Mouse (Mus musculus) right cerebral cortex, postnatal 25 days (tissue): ENCODE measurements around the gene Eif1.
"Not testable (repeated sequence)": the region's sequence is repeated elsewhere in the genome, so short reads cannot be mapped to it uniquely, and the experiment has no call there.

Source experiments
- DNase-seq: peaks from one replicate; pipeline ENCODE4 v3.0.0; 2022

Gene Eif1

DNA sequence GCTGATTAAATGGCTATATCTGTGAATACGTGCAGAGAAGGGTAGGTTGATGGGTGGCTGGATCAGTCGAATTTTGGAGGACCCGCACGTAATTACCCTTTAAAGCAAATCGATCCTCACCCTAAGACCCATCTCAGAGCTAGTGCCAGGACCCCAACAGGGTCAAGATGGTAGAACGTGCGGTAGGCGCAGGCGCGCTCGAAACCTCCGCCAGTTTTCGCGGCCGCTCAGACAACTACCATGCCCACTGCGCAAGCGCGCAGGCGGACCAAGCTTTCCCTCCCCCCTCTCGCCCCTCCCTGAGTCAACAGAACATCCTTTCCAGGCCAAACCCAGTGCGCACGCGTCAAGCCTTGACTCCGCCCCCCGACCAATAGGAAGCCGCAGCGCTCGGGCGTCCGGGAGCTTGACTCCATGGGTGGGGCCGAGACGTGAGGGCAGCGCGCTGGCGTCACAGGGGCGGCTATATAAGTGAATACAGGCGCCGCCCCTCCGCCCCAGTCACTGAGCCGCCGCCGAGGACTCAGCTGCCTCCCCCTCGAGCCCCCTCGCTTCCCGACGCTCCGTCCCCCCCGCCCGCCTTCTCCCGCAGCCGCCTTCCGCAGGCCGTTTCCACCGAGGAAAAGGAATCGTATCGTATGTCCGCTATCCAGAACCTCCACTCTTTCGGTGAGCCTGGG is at the start of gene Eif1:
Gene Eif1 (plus strand): TSS at position 394 of the 680 bp plus-strand sequence.
- peak; percentile 100 for DNase-seq

- no peak for DNase-seq
These were observed 47.8 kb upstream of the Eif1 start for GRCm38 (mm10) chr11:100271878-100272277.

DNA sequence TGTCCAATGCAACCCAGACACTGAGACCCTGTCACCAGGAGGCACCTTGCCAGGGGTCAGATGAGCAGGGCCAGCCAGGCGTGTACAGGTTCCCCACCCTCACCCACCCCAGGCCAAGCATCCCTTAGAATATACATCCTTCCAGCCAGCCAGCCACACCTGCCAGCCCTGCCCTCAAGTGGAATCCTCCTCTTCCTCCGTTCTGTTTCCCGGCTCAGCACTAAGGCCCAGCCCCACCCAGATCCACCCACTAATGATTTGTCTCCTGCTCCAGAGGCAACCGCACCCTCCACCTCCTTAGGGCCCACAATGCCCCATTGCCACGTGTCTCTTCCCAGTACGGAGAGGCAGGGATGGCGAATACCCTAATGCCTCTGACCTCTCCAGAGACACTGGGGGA is 45.0 kb upstream of the Eif1 start:
- DNase-seq = no peak

DNA sequence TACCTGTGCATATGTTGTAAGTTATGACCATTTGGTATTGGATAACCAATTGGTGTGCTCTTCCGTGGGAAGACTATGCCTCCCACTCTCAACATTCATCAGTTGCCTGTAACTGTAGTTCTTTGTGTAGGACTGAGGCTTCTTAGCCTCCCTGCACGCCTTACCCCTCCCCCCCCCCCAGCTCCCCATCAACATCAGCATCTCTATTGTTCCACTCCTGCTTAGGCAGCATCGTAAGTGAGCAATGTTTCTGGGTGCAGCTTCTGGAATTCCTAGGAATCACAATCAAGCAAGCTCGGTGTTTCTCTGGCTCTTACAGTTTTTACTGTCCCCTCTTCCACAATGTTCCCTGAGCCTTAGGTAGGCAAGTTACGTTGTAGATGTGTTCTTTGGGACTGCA is 44.2 kb upstream of the Eif1 start:
- DNase-seq = no peak

DNA sequence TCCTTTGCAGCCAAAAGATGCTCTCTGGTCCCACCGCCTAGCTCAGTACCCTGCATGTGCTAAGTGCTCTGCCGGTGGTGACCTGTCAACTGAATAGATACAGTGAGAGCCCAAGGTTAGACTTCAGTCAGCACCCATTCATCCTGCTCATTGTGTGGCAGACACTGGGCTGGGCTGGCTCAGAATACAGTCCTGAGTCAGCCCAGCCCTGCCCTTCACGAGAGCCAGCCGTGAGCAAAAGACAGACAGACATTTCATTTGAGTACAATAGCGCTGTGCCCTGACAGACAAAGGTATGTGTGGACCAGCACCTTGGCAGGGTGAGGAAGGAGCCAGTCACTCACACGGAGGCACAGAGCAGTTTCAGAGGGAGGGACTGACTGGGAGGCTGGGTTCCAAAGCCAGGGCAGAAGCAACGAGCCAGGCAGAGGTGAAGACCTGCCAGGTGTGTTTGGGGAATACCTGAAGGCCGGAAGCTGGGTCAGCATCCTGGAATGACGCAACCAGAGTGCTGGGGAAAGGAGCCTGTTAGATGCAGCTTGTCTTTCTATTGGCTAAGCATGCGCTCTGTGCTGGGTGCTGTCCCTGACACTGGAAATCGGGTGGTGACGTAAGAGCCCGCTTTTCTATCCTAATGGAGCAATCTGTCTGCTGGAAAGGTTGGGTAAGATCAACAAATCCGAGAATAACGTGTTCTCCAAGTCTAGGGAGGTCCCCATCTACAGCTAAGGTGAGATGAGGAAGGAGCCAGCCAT is 41.8 kb upstream of the Eif1 start:
- DNase-seq = no peak

GRCm38 (mm10) chr11:100278759-100279158 is 40.9 kb upstream of the Eif1 start:
- no peak for DNase-seq

DNA sequence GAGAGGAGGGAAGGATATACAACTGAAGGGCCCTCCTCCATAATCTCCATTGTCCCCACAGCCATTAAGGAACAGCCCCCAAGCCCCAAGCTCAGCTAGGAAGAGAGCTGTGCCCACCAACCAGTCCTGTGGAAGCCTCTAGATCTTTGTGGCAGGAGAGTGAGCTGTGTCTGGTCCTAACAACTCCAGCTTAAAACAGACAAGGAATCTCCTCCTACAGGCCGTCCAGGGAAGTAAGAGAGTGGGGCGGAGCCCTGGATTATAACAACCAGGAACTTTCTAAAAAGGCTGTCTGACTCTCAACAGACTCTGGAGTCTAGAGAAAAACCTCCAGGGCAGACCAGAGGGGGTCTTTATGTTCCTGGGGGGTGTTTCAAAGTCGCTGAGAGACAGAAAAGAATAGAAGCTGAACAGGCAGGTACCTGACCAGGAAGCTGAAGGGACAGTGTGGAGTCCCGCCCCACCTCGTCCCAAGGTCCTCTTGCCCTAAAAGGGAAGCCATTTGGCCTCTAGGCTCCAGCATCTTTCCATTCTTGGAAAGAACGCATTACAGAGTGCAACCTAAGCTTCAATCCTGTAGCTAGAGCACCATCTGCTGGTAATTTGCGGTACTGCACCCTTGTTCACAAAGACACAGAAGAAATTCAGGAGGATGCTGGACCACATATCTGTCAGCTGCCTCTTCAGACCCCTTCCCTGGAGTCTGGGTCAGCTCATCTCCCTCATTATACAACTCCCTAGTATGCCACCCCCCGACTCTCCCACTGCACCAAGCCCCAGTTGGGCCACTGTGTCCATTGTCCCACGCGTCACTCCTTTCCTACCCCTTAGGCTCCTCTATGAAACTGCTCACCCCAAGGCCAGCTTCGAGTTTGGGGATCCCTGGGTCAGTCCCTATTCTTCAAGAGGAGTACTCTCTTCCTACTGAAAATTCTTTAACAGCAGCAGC is 37.8 kb upstream of the Eif1 start:
- peak; percentile 70 for DNase-seq

DNA sequence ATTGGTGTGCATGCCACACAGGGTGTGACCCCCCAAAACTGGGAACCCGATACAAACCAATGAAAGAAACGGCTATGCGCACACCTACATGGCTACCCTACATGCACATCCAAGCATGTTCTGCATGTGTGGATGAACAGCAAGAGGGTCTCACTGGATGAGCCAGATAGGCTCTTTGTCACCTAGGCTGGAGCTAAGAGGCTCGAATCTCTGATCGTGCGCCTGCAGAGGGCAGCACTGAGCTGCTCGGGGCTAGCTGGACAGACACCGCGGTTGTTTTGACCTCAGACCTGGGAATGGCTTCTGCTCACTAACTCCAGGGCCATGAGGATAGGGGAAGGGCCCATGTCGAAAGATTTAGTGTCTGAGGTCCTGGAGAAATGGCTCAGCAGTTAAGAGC is 37.1 kb upstream of the Eif1 start:
- peak; percentile 31 for DNase-seq

GRCm38 (mm10) chr11:100284988-100285387 is 34.7 kb upstream of the Eif1 start:
- DNase-seq = no peak

DNA sequence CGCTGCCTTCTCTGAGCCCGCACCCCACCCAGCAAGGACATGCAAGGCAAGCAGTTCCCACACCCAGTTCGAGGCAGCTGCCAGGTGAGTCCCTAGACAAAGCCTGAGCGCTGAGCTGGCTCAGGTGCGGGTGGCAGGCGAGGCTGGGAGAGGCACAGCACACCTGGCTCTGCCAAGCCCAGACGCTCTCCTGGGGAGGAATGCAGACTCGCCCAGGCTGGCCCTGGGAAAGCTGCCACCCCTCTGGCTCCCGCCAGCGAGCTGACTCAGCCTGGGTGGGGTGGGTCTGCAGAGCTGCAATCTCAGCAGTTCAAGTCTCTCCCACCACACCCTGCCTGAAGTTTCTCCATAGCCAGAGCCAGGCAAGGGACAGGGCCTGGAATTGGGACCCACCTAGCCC is 32.7 kb upstream of the Eif1 start:
- DNase-seq = peak; percentile 60

GRCm38 (mm10) chr11:100288942-100289341 is 30.7 kb upstream of the Eif1 start:
- no peak for DNase-seq

DNA sequence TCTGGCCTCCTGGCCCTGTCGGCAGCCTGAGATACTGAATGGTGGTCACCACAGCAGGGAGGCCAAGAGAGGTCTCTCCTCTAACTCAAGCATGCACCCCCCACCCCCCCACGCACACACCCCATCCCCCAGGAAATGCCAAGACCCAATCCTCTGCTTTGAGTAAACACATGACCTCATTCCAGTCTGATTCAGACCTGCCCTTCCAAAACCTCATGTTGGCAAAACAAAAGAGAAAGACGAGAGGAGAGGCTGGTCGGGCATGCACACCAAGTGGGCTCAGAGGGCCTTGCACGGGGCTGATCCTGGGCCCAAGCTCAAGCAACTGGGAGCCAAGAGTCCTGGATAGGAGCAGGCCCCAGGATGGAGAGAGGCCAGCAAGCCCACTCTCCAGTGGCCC is 29.4 kb upstream of the Eif1 start:
- no peak for DNase-seq

DNA sequence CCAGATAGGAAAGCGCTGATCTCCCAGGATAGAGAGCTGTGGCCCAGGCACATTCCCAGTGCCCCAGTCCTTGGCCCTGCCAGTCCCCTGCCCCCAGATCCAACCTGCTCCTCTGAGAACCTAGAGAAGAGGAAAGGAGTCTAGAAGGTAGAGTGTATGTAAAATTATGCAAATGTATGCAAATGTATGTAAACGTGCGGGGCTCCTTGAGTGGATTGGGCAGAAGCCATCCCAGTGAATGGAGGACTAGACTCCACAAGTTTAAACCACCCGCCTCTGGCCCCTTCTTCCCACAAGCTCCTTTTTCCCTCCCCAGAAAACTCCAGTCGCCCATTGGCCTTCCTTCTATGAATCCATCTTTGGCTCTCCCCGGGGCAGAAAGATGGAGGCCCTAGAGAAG is 26.8 kb upstream of the Eif1 start:
- no peak for DNase-seq

DNA sequence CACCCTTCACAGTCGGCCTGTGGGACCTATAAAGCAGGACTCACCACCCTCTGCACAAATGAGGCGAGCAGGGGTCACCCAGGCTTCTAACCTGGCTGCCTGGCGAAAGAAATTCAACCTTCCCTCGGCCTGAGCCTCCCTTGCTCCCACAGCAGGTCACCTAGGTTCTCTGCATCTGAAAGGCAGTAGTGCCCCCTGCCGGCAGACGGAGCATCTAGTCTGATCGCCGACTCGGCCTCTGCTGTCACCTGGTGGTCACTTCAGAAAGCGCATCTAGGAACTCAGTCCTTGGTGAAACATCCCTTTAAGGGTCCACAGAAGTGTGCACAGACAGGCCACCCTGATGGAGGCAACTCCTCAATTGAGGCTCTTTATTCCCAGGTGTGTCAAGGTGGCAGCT is 24.4 kb upstream of the Eif1 start:
- DNase-seq = peak; percentile 73

GRCm38 (mm10) chr11:100297801-100298200 is 21.9 kb upstream of the Eif1 start:
- DNase-seq = no peak

GRCm38 (mm10) chr11:100298274-100299036 is 21.2 kb upstream of the Eif1 start:
- DNase-seq = peak; percentile 66

GRCm38 (mm10) chr11:100300293-100300692 is 19.4 kb upstream of the Eif1 start:
- DNase-seq = no peak

DNA sequence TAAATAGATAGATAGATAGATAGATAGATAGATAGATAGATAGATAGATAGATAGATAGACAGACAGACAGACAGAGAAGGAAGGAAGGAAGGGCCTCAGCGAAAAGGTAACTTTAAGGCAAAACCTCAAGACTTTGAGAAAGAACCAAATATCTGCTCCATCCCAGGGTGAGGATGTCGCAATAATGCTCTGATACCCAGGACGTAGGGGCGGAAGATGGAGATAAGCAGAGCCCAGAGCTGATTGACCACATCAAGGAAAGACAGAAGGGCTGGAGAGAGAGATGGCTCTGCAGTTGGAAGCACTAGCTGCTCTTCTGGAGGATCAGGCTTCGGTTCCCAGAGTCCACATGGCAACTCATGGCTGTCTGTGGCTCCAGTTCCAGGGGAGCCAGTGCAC is 18.4 kb upstream of the Eif1 start:
- no peak for DNase-seq

DNA sequence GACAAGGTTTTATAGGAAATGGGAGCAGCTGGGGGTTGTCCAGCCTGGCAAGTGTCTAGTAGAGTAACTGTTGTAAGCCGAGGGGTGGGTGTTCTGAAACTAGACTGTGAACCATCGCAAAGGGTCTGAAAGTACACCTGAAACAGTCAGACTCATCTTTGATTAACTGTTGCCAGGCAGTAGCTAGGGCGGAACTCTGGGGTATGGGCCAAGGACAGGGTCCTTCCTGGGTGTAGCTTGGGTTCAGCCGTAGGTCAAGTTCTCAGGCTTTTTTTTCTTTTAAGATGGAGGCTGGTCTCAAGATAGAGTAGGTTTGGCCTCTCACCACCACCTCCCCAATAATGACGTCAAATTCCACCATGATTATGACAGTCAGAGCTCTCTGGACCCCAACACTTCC is 11.8 kb upstream of the Eif1 start:
- no peak for DNase-seq

- not testable (repeated sequence) for DNase-seq
These were observed 11.0 kb upstream of the Eif1 start for GRCm38 (mm10) chr11:100308672-100309071.

DNA sequence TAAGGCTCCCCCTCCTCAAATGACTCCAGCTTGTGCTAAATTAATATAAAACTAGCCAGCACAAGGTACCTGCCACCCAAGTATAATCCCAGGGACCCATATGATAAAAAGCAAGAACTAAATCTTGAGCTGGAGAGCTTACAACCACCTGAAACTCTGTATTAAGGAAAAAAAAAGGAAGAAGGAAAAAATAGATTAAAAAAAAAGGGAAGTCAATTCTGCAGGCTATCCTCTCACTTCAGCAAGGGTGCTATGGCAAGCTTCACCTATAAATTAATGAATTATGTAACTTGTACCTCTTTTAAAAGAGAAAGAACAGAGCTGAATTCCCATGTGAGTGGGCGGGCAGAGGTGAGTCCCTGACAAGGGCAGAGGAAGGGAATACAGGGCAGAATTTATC is 8.0 kb upstream of the Eif1 start:
- DNase-seq = no peak

- peak; percentile 44 for DNase-seq
These were observed 7.5 kb upstream of the Eif1 start for GRCm38 (mm10) chr11:100312096-100312679.
